Mouse (Mus musculus) limb, embryonic 12.5 days (tissue): ENCODE results near the gene Tom1. TPM values are rescaled to one million over a fixed set of nuclear protein-coding genes. Genes with fewer than 3 reads are reported as not detected.

Source experiments
- ATAC-seq: fragments of 200-750 bp; cut with Nextera tagmentation; 2 replicates; pipeline ENCODE4 v1.8.0; 2017; ENCODE audit warnings: low read depth, moderate TSS enrichment; ENCODE audit not compliant: insufficient number of reproducible peaks, insufficient read depth, low FRiP score, low TSS enrichment
- H3K27ac ChIP-seq: fragments of 300-500 bp; sonication (generic); 2 replicates; pipeline ENCODE4 v1.5.1; 2016; ENCODE audit warnings: mild to moderate bottlenecking, moderate library complexity
- H3K27me3 ChIP-seq: fragments of 300-500 bp; sonication (generic); 2 replicates; pipeline ENCODE4 v1.6.1; 2016; ENCODE audit warnings: mild to moderate bottlenecking, moderate library complexity
- H3K36me3 ChIP-seq: fragments of 300-500 bp; sonication (generic); 2 replicates; pipeline ENCODE4 v1.6.1; 2016; ENCODE audit warnings: mild to moderate bottlenecking, moderate library complexity
- H3K4me1 ChIP-seq: fragments of 300-500 bp; sonication (generic); replicated peaks from 2 replicates; pipeline ENCODE4 v1.6.1; 2016
- H3K4me2 ChIP-seq: fragments of 300-500 bp; sonication (generic); 2 replicates; pipeline ENCODE4 v1.6.1; 2016; ENCODE audit warnings: mild to moderate bottlenecking, moderate library complexity
- H3K4me3 ChIP-seq: fragments of 300-500 bp; sonication (generic); replicated peaks from 2 replicates; pipeline ENCODE4 v1.5.1; 2016; ENCODE audit warnings: mild to moderate bottlenecking
- H3K9ac ChIP-seq: fragments of 300-500 bp; sonication (generic); replicated peaks from 2 replicates; pipeline ENCODE4 v1.6.1; 2016; ENCODE audit warnings: mild to moderate bottlenecking, moderate library complexity
- H3K9me3 ChIP-seq: fragments of 300-500 bp; sonication (generic); 2 replicates; pipeline ENCODE4 v1.6.1; 2016; ENCODE audit warnings: mild to moderate bottlenecking, moderate library complexity
- WGBS: fragments of 180-500 bp; shearing (Covaris S2); methylation state at CpG from one replicate; pipeline ENCODE4 v1.1.7; 2016; 5-methylcytosine and 5-hydroxymethylcytosine counted together
- polyA plus RNA-seq: library from polyadenylated mRNA; unstranded; fragments of >200 nt; fragmentation: Nextera tagmentation; extraction: Ambion mirVana; gene quantifications from 2 replicates; pipeline ENCODE4 v1.2.1, GENCODE M21; 2016

Gene Tom1
- polyA plus RNA-seq, 1 experiment from 2014 or later = 29.1 TPM

- Histone ChIP-seq H3K36me3 (no peaks in the 10 kb centered on the region), H3K9me3 (no peaks in the 10 kb centered on the region), H3K4me2 (no peak overlapping the region), H3K27me3 (no peaks in the 10 kb centered on the region), H3K4me1 (peaks cover 7% of the 10 kb centered on the region; the same call in 1 of the 2 replicates), H3K27ac (no peak overlapping the region), H3K9ac (no peak overlapping the region), H3K4me3 (no peak overlapping the region)
- WGBS = 83% methylated on average over 4 of the region's 4 CpGs
- no peak for ATAC-seq
These were observed 57.4 kb downstream of the Tom1 start for GRCm38 (mm10) chr8:75090781-75091365.

GRCm38 (mm10) chr8:75093399-75094156 lies 60.1 kb downstream of the Tom1 start, which contains the start of gene Hmox1:
Gene Hmox1 (plus strand): TSS chr8:75093621.
- H3K9ac ChIP-seq = peak within 1 kb of the TSS; percentile 72
- peak; percentile 89 for ATAC-seq
- under 1% methylated on average over 36 of the region's 36 CpGs for WGBS
- no peaks in the 10 kb centered on the region for H3K27me3 ChIP-seq
- H3K9me3 ChIP-seq = no peaks in the 10 kb centered on the region
- H3K4me2 ChIP-seq = peak within 1 kb of the TSS; percentile 73
- peak within 1 kb of the TSS; percentile 64 for H3K4me3 ChIP-seq
- peaks cover 25% of the 10 kb centered on the region for H3K36me3 ChIP-seq
- peaks cover 7% of the 10 kb centered on the region; the same call in 1 of the 2 replicates for H3K4me1 ChIP-seq
- H3K27ac ChIP-seq = peak within 1 kb of the TSS; percentile 70; the same call in 1 of the 2 replicates

DNA sequence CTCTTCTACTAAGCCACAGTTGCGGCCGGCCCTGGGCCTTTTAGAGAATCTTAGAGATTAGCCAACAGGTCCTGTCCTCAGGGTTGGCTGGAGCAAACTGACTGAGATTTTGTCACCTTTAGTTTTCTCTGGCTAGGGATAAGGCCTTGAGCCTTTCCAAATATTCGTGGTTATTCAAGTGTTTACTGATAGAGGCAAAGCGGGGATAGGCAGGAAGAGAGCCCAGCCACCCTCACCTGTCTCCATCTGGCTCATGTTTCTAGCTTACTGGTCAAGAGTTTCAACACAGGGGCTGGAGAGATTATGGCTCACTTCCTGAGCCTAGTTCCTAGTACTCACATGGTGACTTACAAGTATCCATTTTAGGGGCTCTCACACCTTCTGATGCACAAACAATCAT lies 69.5 kb downstream of the Tom1 start:
- no peak for ATAC-seq
- H3K9ac ChIP-seq = no peak overlapping the region
- H3K27ac ChIP-seq = no peak overlapping the region
- 89% methylated on average over 4 of the region's 4 CpGs for WGBS
- H3K4me1 ChIP-seq = no peaks in the 10 kb centered on the region
- no peak overlapping the region for H3K4me2 ChIP-seq
- H3K27me3 ChIP-seq = no peaks in the 10 kb centered on the region
- H3K4me3 ChIP-seq = no peak overlapping the region
- H3K9me3 ChIP-seq = no peaks in the 10 kb centered on the region
- peaks cover 28% of the 10 kb centered on the region for H3K36me3 ChIP-seq

- WGBS = 49% methylated on average over 8 of the region's 8 CpGs
- Histone ChIP-seq H3K27me3 (no peaks in the 10 kb centered on the region), H3K4me2 (no peak overlapping the region), H3K27ac (no peak overlapping the region), H3K36me3 (peaks cover 23% of the 10 kb centered on the region), H3K9ac (no peak overlapping the region), H3K9me3 (no peaks in the 10 kb centered on the region), H3K4me1 (no peaks in the 10 kb centered on the region), H3K4me3 (no peak overlapping the region)
- ATAC-seq = no peak
These were observed 69.9 kb downstream of the Tom1 start for GRCm38 (mm10) chr8:75103376-75103878.

- H3K36me3 ChIP-seq = peaks cover 31% of the 10 kb centered on the region
- 1% methylated on average over 9 of the region's 9 CpGs for WGBS
- H3K27me3 ChIP-seq = no peaks in the 10 kb centered on the region
- H3K27ac ChIP-seq = peak overlapping the region; percentile 95
- peak overlapping the region; percentile 83 for H3K4me3 ChIP-seq
- H3K4me1 ChIP-seq = peaks cover 21% of the 10 kb centered on the region
- H3K4me2 ChIP-seq = peak overlapping the region; percentile 61
- peak; percentile 60 for ATAC-seq
- no peaks in the 10 kb centered on the region for H3K9me3 ChIP-seq
- H3K9ac ChIP-seq = peak overlapping the region; percentile 84
These were observed 75.2 kb downstream of the Tom1 start for GRCm38 (mm10) chr8:75108527-75109235.

GRCm38 (mm10) chr8:75109236-75109967 lies 75.9 kb downstream of the Tom1 start, which contains the start of gene Mcm5:
Gene Mcm5 (plus strand): TSS chr8:75109569.
- Histone ChIP-seq H3K27me3 (no peaks in the 10 kb centered on the region), H3K27ac (peak within 1 kb of the TSS; percentile 95), H3K36me3 (peaks cover 38% of the 10 kb centered on the region), H3K9ac (peak within 1 kb of the TSS; percentile 86), H3K9me3 (no peaks in the 10 kb centered on the region), H3K4me2 (peak within 1 kb of the TSS; percentile 97), H3K4me1 (peaks cover 21% of the 10 kb centered on the region), H3K4me3 (peak within 1 kb of the TSS; percentile 83)
- ATAC-seq = peak; percentile 96
- under 1% methylated on average over 59 of the region's 59 CpGs for WGBS

GRCm38 (mm10) chr8:75110093-75110492 lies 76.6 kb downstream of the Tom1 start:
- peaks cover 45% of the 10 kb centered on the region for H3K36me3 ChIP-seq
- H3K9ac ChIP-seq = peak overlapping the region; percentile 86
- peak overlapping the region; percentile 83 for H3K4me3 ChIP-seq
- peaks cover 21% of the 10 kb centered on the region for H3K4me1 ChIP-seq
- ATAC-seq = no peak
- no peaks in the 10 kb centered on the region for H3K9me3 ChIP-seq
- peak overlapping the region; percentile 97 for H3K4me2 ChIP-seq
- 17% methylated on average over 13 of the region's 13 CpGs for WGBS
- H3K27me3 ChIP-seq = no peaks in the 10 kb centered on the region
- no peak overlapping the region for H3K27ac ChIP-seq

DNA sequence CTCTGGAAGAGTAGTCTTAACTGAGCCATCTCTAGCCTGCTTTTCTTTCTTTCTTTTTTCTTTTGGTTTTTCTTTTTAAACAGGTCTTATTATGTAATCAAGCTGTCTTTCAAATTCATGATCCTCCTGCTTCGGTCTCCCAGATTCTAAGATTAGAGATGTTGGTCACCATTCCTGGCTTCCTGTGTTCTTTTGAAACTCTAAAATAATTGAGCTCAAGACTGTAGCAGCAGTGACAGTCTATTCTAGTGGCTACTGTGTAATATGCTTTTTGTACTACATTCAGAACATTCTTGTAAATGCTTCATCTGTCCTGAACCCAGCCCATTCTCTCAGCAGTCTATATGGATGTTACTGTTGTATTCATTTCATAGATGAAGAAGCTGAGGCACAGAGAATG lies 85.0 kb downstream of the Tom1 start:
- WGBS = 87% methylated on average over 1 of the region's 1 CpGs
- no peak for ATAC-seq
- Histone ChIP-seq H3K36me3 (peaks cover 99% of the 10 kb centered on the region), H3K4me1 (no peaks in the 10 kb centered on the region), H3K9ac (no peak overlapping the region), H3K4me2 (no peak overlapping the region), H3K27me3 (no peaks in the 10 kb centered on the region), H3K4me3 (no peak overlapping the region), H3K9me3 (no peaks in the 10 kb centered on the region), H3K27ac (no peak overlapping the region)

DNA sequence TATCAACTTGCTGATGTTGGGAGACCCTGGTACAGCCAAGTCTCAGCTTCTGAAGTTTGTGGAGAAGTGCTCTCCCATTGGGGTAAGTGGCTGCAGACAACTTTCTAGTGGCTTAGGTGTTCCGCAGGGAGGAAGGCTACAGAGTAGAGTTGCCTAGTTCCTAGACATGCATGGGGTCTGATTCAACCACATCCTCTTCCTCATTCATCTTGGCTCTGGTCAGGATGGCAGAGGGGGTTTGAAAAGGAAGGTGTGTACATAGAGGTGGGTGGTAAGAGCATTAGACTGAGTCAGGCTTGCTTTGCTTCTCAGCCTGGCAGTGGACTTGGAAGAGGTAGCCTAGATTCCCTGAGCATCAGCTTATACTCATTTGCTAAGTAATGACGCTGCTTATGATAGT lies 85.8 kb downstream of the Tom1 start:
- H3K4me1 ChIP-seq = no peaks in the 10 kb centered on the region
- no peaks in the 10 kb centered on the region for H3K9me3 ChIP-seq
- H3K36me3 ChIP-seq = peaks cover 99% of the 10 kb centered on the region
- no peak overlapping the region for H3K4me2 ChIP-seq
- 93% methylated on average over 2 of the region's 2 CpGs for WGBS
- H3K27me3 ChIP-seq = no peaks in the 10 kb centered on the region
- H3K27ac ChIP-seq = no peak overlapping the region
- ATAC-seq = no peak
- no peak overlapping the region for H3K9ac ChIP-seq
- H3K4me3 ChIP-seq = no peak overlapping the region
